Mouse (Mus musculus) stomach, postnatal 0 days (tissue): ENCODE results near the gene Pfn3. TPM values are rescaled to one million over a fixed set of nuclear protein-coding genes. Genes with fewer than 3 reads are reported as not detected.
"Not testable (repeated sequence)": the region's sequence is repeated elsewhere in the genome, so short reads cannot be mapped to it uniquely, and the experiment has no call there.

ENCODE experiments used
- ATAC-seq: fragments of 200-750 bp; cut with Nextera tagmentation; 2 replicates; pipeline ENCODE4 v1.8.0; 2017; ENCODE audit not compliant: low FRiP score, low TSS enrichment
- DNase-seq: peaks from one replicate; pipeline ENCODE4 v3.0.0-alpha.2; 2016; ENCODE audit warnings: low spot score
- H3K27ac ChIP-seq: fragments of 300-500 bp; sonication (generic); replicated peaks from 2 replicates; pipeline ENCODE4 v1.5.1; 2014; ENCODE audit warnings: mild to moderate bottlenecking, control low read depth
- H3K27me3 ChIP-seq: fragments of 300-500 bp; sonication (generic); 2 replicates; pipeline ENCODE4 v1.6.1; 2014; ENCODE audit warnings: low read length; ENCODE audit not compliant: control insufficient read depth, insufficient read depth
- H3K36me3 ChIP-seq: fragments of 300-500 bp; sonication (generic); 2 replicates; pipeline ENCODE4 v1.6.1; 2014; ENCODE audit warnings: low read length, mixed read lengths; ENCODE audit not compliant: control insufficient read depth, insufficient read depth
- H3K4me1 ChIP-seq: fragments of 300-500 bp; sonication (generic); replicated peaks from 2 replicates; pipeline ENCODE4 v1.6.1; 2014; ENCODE audit warnings: antibody characterized with exemption; ENCODE audit not compliant: control insufficient read depth, insufficient read depth
- H3K4me2 ChIP-seq: fragments of 300-500 bp; sonication (generic); replicated peaks from 2 replicates; pipeline ENCODE4 v1.6.1; 2014; ENCODE audit warnings: low read depth, mild to moderate bottlenecking, control low read depth, moderate library complexity
- H3K4me3 ChIP-seq: fragments of 300-500 bp; sonication (generic); 2 replicates; pipeline ENCODE4 v1.5.1; 2014; ENCODE audit warnings: low read depth, low read length, control low read depth
- H3K9ac ChIP-seq: fragments of 300-500 bp; sonication (generic); 2 replicates; pipeline ENCODE4 v1.6.1; 2014; ENCODE audit warnings: mild to moderate bottlenecking, low read length, control low read depth, mixed read lengths
- H3K9me3 ChIP-seq: fragments of 300-500 bp; sonication (generic); 2 replicates; pipeline ENCODE4 v1.6.1; 2016; ENCODE audit warnings: low read length; ENCODE audit not compliant: control insufficient read depth
- CTCF ChIP-seq: IDR thresholded peaks from 2 replicates; pipeline ENCODE4 v1.5.1; 2016; ENCODE audit warnings: antibody characterized with exemption, low read depth, mild to moderate bottlenecking, moderate library complexity
- EP300 ChIP-seq: optimal IDR thresholded peaks from 2 replicates; pipeline ENCODE3; 2016; ENCODE audit warnings: antibody characterized with exemption
- WGBS: fragments of 180-500 bp; shearing (Covaris S2); extraction: QIAGEN DNeasy Blood & Tissue Kit; methylation state at CpG from one replicate; pipeline ENCODE4 v1.1.7; 2014; 5-methylcytosine and 5-hydroxymethylcytosine counted together
- polyA plus RNA-seq: library from polyadenylated mRNA; unstranded; fragments of >200 nt; fragmentation: Nextera tagmentation; extraction: Ambion mirVana; gene quantifications from 2 replicates; pipeline ENCODE4 v1.2.1, GENCODE M21; 2015

The Pfn3 gene
- polyA plus RNA-seq, 1 experiment from 2014 or later, result not detected

- Histone ChIP-seq H3K27me3 (no peaks in the 10 kb centered on the region), H3K4me3 (peak overlapping the region; percentile 64), H3K27ac (no peak overlapping the region), H3K9ac (peak overlapping the region; percentile 85; the same call in 1 of the 2 replicates), H3K4me2 (peak overlapping the region; percentile 73), H3K36me3 (peaks cover 9% of the 10 kb centered on the region), H3K4me1 (no peaks in the 10 kb centered on the region; the same call in 1 of the 2 replicates), H3K9me3 (no peaks in the 10 kb centered on the region)
- no peak for ATAC-seq
- 65% methylated on average over 6 of the region's 6 CpGs for WGBS
- peak; percentile 24 for DNase-seq
- TF ChIP-seq CTCF (no peak), EP300 (no peak)
These were observed 31.6 kb upstream of the Pfn3 start for GRCm38 (mm10) chr13:55446483-55447105.

GRCm38 (mm10) chr13:55445361-55446091 is 30.5 kb upstream of the Pfn3 start:
- 1% methylated on average over 64 of the region's 66 CpGs for WGBS
- no peak for TF ChIP-seq EP300
- 0 out of 2 replicates have a peak, but pooled peaks have one; percentile 17 for TF ChIP-seq CTCF
- no peaks in the 10 kb centered on the region for H3K9me3 ChIP-seq
- no peaks in the 10 kb centered on the region for H3K27me3 ChIP-seq
- no peaks in the 10 kb centered on the region; the same call in 1 of the 2 replicates for H3K4me1 ChIP-seq
- peak overlapping the region; percentile 97 for H3K27ac ChIP-seq
- no peak for ATAC-seq
- no peak for DNase-seq
- peak overlapping the region; percentile 85 for H3K9ac ChIP-seq
- peak overlapping the region; percentile 73 for H3K4me2 ChIP-seq
- H3K4me3 ChIP-seq, result peak overlapping the region; percentile 64
- H3K36me3 ChIP-seq, result peaks cover under 1% of the 10 kb centered on the region; the same call in 1 of the 2 replicates

- H3K27me3 ChIP-seq, result no peaks in the 10 kb centered on the region
- H3K36me3 ChIP-seq, result no peaks in the 10 kb centered on the region
- H3K4me2 ChIP-seq, result peak within 1 kb of the TSS; percentile 73
- TF ChIP-seq CTCF, result no peak
- TF ChIP-seq EP300, result no peak
- H3K4me3 ChIP-seq, result peak within 1 kb of the TSS; percentile 64
- no peaks in the 10 kb centered on the region for H3K9me3 ChIP-seq
- 0% methylated on average over 31 of the region's 35 CpGs for WGBS
- peak within 1 kb of the TSS; percentile 85 for H3K9ac ChIP-seq
- H3K4me1 ChIP-seq, result no peaks in the 10 kb centered on the region; the same call in 1 of the 2 replicates
- peak; percentile 97 for ATAC-seq
- DNase-seq, result peak; percentile 100
- peak within 1 kb of the TSS; percentile 97 for H3K27ac ChIP-seq
These were observed 29.9 kb upstream of the Pfn3 start, which contains the start of gene Grk6 for GRCm38 (mm10) chr13:55444937-55445315. Gene Grk6, plus strand, starts transcription at chr13:55445072.

- 2% methylated on average over 33 of the region's 33 CpGs for WGBS
- Histone ChIP-seq H3K27me3 (no peaks in the 10 kb centered on the region), H3K27ac (peak overlapping the region; percentile 97), H3K4me2 (peak overlapping the region; percentile 48), H3K36me3 (no peaks in the 10 kb centered on the region), H3K4me1 (no peaks in the 10 kb centered on the region; the same call in 1 of the 2 replicates), H3K4me3 (peak overlapping the region; percentile 64), H3K9me3 (no peaks in the 10 kb centered on the region), H3K9ac (peak overlapping the region; percentile 68)
- no peak for TF ChIP-seq CTCF
- no peak for TF ChIP-seq EP300
- ATAC-seq (peak; percentile 72), DNase-seq (no peak)
These were observed 29.4 kb upstream of the Pfn3 start for GRCm38 (mm10) chr13:55444286-55444936.

GRCm38 (mm10) chr13:55443799-55444285 is 28.8 kb upstream of the Pfn3 start:
- Histone ChIP-seq H3K27me3 (no peaks in the 10 kb centered on the region), H3K9ac (peak overlapping the region; percentile 68), H3K27ac (peak overlapping the region; percentile 97), H3K9me3 (no peaks in the 10 kb centered on the region), H3K4me2 (peak overlapping the region; percentile 48), H3K4me3 (peak overlapping the region; percentile 64), H3K36me3 (no peaks in the 10 kb centered on the region), H3K4me1 (no peaks in the 10 kb centered on the region; the same call in 1 of the 2 replicates)
- WGBS, result 30% methylated on average over 9 of the region's 9 CpGs
- no peak for ATAC-seq
- TF ChIP-seq CTCF, result no peak
- no peak for TF ChIP-seq EP300
- no peak for DNase-seq

- not testable (repeated sequence) for H3K4me1 ChIP-seq, H3K9ac ChIP-seq, H3K9me3 ChIP-seq, H3K4me3 ChIP-seq, ATAC-seq, DNase-seq, H3K36me3 ChIP-seq, H3K27me3 ChIP-seq, H3K27ac ChIP-seq, H3K4me2 ChIP-seq
- 73% methylated on average over 15 of the region's 15 CpGs for WGBS
These were observed 22.1 kb upstream of the Pfn3 start for GRCm38 (mm10) chr13:55437111-55437629.
